Mouse (Mus musculus) heart, postnatal 25 days (tissue): ENCODE data around the gene Stk32c. TPM values are rescaled to one million over a fixed set of nuclear protein-coding genes. Genes with fewer than 3 reads are reported as not detected.

Experiments used
- DNase-seq: peaks from one replicate; pipeline ENCODE4 v3.0.0; 2022; ENCODE audit warnings: low spot score
- intact Hi-C: fragments of 180-260 bp; cut with DNase I; formaldehyde crosslinking; loops from one replicate; pipeline ENCODE4 v1.15.1; 2025
- total RNA-seq, 2 experiments: library from RNA; stranded (reverse); gene quantifications; 2 replicates each; pipeline ENCODE4 v1.2.3; 2021

Gene Stk32c
- total RNA-seq, 2 experiments from 2014 or later = 0.73 to 0.99 TPM

DNA sequence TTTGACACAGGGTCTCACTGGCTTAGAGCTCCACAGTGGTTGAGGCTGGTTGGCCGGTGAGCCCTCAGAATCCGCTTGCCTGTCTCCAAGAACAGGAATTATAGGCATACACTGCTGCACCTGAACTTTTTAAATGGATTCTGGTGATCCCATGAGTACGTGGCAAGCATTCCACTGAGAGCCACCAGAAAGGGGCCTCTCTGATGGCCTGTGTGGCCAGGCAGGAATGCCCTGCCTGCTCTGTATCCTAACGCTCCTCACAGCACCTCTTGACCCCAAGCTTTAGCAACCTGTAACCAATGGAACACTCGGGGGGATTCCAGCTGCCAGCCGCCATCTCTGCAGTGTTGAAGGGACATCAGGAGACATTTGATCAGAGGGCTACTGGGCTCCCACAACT lies 1.3 kb downstream of the Stk32c start:
- DNase-seq = no peak
- intact Hi-C loops = loop anchor here (10.0 kb wide), 1 partner anchor 367 kb away; the partner anchor contains the start of genes Mapk1ip1 and Ppp2r2d

DNA sequence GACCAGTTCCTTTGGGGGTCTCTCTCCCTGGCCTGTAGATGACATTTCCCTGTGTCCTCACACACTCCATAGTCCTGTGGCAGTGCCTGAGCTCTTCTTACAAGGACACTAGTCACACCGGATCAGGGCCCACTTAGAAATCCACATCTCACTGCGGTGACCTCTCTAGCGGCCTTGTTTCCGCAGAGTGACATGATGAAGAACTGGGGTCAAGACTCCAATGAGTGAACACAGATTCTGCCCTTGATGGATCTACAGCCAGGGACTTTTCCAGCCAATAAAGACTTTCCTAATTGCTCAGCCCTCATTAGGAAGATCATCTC lies 4.4 kb downstream of the Stk32c start:
- intact Hi-C loops = loop anchor here (2.0 kb wide), 1 partner anchor 26 kb away; no protein-coding TSS in a partner anchor
- DNase-seq = no peak

DNA sequence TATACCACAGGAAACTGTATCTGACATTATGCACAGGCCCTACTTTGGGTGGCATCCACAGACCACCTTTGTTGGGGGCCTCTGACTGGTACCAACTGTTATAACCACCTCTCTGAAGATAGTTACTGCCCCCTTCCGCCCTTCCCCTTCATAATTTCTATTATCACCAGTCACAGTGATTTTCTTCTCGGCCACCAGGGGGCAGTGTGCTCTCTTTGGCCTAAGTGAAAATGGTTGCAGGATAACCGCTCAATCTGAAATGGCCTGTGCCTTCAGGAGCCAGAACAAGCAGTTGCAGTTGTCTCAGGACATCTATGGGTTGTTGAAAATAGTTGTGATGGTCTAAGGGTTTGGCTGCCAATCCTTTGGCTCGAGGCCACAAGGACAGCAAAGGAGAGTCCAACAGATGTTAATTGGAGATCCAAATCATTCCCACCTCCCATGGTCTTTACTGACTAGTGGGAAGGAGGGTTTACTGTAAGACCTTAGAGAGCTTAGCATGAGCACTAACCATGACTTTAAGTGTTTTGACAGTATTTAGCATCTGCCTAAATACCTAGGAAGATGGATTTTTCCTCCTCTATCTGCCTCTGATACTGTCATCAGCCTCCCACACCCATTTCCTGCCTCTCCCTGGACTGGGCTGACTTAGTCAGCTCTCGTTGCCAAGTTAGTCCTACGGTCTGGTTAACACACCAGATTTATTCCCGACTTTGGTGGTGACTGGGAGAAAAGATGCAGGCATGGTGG lies 4.9 kb downstream of the Stk32c start:
- DNase-seq = no peak
- intact Hi-C loops = loop anchor here (2.0 kb wide), 1 partner anchor 27 kb away; no protein-coding TSS in a partner anchor

DNA sequence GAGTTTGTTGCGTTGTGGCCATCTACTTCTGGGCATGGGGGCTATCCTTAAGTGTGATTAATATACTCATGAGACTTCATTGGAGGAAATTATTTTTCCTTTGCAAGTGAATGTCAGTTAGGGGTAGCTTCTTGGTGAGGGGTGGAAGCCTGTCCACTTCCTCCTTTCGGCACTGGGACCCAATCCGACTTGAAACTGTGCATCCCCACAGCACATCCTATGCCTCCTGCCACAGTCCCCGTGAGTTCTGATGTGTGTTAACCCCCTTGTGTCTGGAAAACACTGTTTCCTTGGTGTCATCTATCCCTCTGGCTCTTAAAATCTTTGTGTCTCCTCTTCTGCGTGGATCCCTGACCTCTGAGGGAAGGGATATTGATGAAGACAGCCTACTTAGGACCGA lies 11.9 kb downstream of the Stk32c start:
- intact Hi-C loops = loop anchor here (5.0 kb wide), 1 partner anchor 79 kb away; no protein-coding TSS in a partner anchor

DNA sequence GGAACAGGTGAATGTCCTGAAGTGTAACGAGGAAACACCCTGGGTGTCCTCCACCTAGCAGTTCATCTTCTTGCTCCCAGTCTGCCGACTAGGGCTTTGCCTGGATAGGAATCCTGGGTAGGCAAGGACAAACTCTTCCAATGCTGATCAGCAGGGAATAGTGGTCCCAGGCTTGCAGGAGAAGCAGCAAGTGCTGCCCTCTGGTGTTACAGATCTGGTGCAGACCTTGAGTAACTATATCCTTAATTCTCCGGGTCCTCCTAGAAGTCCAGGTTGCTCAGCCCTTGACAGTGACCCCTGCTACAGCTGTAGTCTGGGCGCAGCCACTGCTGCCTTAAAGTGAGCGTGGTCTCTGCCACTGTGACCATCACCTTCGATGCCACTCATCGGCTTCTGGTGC lies 13.0 kb downstream of the Stk32c start:
- no peak for DNase-seq
- intact Hi-C loops = loop anchor here (5.0 kb wide), 1 partner anchor 78 kb away; no protein-coding TSS in a partner anchor

More for the DNA sequence above, 11.9 kb downstream of the Stk32c start:
- DNase-seq = no peak

DNA sequence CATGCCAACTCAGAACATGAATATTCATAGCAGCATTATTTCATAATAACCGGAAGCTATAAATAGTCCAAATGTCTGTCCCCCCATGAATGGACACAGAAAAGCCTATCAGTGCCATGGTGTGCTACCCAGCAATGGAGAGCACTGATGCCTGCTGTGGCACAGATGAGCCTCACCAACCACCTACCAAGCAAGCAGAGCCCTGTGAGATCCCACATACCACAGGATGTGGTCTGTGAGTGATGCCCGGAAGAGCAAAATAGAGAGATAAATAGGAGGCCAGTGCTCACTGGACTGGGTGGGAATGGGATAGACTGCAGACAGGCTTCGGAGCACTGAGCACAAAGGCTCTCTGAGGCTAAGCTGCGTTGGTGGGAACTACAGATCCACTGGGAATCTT lies 16.1 kb downstream of the Stk32c start:
- no peak for DNase-seq
- intact Hi-C loops = no loop called here

DNA sequence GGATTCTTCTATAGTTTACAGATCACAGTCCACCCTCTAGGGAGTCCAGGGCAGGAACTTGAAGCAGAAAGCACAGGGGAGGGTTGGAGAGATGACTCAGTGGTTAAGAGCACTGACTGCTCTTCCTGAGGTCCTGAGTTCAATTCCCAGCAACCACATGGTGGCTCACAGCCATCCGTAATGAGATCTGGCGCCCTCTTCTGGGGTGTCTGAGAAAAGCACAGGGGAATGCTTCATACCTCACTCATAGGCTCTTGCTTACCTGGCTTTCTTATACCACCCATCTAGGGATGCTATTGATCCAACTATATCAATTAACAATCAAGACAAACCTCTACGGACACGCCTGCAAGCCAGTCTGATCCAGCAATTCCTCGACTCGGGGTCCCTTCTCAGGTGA lies 21.5 kb downstream of the Stk32c start:
- no peak for DNase-seq
- intact Hi-C loops = no loop called here

DNA sequence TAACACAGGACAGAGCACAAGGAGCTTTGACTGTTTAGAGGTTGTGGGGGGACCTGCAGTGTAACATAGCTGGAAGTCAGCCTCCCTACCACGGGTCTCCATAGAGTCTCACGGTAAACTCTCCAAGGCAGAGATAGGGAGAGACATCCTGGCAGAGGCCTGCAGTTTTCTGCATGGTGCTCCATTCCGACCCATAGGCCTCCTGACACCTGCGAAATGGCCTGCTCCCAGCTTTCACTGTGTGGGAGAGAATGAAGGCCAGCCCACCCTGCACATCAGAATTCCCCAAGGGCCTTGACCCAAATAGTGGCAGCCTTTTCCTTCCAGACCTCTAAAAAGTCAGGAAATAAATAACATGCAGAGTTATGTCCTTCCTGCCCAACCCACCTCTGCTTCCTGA lies 22.5 kb downstream of the Stk32c start:
- no peak for DNase-seq
- intact Hi-C loops = no loop called here

DNA sequence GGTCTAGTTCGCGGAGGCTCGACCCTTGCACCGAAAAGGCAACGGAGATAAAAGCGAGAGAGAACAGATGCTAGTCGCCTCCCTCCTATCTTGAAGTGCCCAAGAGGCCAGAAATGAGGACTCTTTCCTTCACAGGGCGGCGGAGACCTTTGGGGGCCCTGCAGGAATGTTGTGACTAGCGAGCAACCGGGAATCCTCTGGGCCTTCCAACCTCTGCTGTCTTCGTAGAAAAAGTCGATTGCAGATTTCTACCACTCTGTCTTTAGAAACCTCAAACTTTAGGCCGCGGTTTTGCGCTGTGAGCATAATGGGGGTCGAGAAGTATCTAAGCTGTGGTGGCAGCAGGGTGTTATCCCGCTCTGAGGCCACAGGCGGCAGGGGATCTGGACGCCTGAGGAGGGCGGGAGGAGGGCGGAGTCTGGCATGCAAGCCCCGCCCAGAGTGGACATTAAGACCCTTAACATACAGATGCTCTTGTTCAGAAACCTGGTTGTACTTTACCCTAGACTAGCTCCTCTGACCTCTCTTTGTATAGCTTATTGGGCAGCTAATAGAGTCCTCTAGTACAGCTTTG lies 24.4 kb downstream of the Stk32c start:
- DNase-seq = no peak
- intact Hi-C loops = no loop called here

DNA sequence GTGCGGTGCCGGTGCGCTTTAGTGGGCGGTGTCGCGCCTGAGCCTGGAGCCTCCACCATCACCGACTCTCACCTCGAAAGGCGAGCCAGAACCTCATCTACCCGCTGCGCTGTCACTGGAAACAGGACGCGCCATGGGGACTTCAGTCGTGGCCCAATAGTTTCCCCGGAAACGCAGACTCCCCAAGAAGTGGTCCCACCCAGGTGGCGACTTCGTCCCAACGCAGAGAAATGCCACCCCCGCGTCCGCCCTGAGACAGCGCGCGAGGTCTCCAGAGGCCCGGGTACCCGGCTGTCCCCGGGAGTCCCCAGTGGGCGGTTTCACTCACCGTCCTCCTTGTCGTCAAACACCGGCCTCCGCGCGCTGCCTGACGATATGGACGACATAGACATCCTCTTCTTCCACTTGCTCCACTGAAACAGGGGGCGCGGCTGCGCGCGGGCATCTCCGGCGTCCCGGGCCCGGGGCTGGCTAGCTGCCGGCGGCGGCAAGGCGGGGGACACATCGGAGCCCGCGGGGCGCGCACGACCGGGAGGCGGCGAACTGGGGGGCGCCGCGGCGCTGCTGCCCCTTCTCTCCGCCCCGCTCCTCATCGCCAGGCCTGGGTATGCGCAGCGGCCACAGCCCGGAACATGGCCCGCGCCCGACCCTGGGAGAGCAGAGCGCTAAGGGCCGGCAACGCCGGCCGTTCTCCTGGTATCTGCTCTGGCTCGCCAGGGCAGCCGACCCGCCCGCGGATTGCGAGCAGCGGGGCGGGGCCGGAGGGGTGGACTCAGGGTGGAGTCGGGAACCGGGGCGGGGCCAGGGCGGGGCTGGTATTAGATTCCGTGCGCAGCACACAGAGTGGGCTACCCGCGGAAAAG lies 25.1 kb downstream of the Stk32c start:
- intact Hi-C loops = no loop called here
- DNase-seq = peak; percentile 29

DNA sequence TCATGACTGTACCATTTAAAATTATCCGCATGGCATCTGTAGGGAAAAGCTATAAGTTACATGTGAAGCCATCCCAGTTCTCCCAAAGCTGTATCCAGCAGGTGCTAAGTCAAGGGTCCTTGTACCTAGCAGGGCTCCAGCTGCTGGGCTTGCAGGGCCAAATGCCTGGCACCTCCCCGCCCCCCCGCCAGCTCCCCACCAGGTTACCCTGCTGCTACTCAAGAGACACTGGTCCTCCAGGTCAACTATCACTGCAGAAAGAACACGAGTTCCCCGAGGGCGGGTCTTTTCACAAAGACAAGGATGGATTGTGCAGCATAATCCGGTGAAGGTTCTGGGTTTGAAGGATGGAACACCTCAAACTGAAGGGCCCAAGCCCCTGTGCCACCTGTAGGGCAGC lies 25.8 kb downstream of the Stk32c start:
- DNase-seq = no peak
- intact Hi-C loops = no loop called here

DNA sequence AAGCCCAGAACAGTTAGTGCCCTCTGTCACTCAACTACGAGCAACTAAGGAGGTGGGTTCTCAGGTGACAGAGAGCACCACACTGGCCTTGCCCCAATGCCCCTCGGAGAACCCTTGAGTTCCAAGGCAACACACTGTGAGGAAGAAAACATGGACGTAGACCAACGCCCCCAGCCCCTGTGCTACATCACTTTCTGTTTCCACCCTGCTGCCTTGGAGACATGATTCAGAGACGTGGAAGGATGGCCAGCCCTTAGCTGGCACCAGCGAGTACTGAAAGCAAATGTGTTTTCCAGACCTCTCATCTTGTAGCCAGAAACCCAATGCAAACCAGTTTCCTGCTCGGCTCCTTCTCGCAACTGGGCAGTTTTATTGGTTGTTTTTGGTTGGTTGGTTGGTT lies 26.7 kb downstream of the Stk32c start:
- DNase-seq = no peak
- intact Hi-C loops = no loop called here

DNA sequence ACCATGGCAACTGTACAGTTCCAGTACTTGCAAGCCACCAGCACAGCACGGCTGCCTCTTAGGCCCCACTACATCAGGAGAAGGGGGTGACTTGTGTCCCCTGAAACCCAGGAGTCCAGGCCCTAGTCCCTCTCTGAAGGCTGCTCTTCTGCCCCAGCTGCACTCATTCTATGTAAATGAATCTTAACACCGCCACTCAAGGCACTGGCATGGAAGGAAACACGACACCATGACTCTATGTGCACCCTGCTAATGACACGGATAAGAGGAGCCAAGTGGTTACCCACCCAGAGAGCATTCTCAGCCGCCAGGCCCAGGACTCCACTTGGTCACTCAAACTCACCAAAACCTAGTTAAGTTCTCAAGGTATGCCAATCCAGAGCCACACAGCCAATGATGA lies 27.1 kb downstream of the Stk32c start:
- intact Hi-C loops = no loop called here
- no peak for DNase-seq

DNA sequence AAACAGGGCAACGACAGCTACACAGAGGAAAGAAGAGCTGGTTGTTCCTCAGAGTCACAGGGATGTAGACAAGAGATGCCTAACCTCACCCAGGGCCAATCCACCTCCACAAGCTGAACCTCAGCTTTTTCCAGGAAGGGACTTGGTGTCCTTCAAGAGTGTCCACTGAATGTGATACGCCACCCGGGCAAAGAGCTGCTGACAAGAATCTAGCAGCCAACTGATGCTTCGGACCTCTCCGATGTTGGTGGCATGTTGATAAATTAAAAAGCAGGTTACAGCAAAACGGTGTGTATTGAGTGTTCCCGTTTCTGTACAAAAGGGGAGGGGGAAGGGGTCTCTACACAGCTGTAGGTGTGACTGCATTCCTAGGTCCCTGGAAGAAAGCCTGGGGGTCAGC lies 28.3 kb downstream of the Stk32c start:
- DNase-seq = no peak
- intact Hi-C loops = no loop called here

DNA sequence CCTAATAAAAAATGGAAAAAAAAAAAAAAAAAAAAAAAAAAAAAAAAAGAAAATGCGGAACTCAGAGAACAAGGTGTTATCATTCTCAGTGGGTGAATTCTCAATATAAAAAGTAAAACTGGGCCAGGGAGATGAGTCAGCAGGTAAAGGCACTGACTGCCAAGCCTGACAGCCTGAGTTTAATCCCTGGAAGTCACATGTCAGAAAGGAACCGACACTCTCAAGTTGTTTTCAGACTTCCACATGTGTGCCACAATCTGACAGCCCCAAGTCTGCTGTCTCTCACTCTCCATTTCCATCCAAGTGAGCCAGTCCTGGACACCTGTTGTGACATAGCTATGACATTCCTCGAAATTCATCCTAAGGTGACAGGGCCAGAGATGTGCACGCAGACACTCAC lies 28.7 kb downstream of the Stk32c start:
- no peak for DNase-seq
- intact Hi-C loops = no loop called here

DNA sequence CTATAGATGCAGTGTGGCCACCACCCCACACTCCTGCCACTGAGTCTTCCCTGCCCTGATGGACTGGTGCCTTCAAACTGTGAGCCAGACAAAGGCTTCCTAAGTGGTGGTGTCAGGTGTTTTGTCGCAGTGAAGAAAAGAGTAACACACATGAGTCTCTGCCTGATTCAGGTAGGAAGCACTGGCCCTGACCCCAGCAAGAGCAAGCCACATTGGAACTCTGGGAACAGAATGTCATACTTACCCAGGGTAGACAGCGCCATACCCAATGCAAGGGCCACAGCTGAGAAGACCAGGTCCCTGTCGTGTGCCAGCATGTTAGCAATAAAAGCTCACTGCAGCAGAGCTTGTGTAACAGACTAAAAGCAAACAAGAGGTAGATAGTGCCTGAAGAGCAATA lies 33.0 kb downstream of the Stk32c start:
- intact Hi-C loops = no loop called here
- no peak for DNase-seq

DNA sequence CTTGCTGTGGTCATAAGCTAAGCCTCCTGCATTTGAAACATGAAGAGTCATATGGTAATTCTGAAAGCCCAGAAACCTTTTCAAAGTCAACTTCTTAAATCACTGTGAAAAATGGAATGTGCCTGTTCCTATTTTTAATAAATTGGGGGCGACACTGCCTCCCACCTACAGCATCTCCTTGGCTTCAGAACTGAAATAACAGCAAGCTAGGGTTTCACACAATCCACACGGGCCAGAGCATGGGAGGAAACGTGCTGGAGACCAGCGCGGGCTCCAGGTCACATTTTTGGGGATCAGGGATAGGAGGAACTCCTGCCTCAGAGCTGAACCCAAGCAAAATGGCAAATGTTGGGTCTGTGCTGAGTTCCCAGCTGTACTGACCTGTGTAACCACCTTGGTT lies 33.8 kb downstream of the Stk32c start:
- intact Hi-C loops = no loop called here
- no peak for DNase-seq

DNA sequence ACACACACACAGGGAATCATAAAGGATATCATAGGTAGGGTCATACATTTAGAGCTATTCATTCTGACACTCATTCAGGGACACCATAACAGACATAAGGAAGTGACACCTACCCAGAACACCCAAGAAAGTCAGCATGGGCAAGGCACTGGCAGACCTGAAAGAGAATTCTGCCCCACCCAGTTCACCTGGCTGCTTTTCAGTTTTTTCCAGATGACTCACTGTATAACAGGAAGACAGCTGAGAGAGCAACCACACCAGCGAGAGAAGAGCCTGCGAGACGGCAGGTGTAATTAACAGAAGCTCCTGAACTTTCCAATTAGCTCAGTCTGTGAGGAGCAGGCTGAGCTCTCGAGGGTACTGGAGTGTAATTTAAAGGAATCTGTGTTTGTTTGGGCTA lies 44.0 kb downstream of the Stk32c start:
- DNase-seq = no peak
- intact Hi-C loops = no loop called here

DNA sequence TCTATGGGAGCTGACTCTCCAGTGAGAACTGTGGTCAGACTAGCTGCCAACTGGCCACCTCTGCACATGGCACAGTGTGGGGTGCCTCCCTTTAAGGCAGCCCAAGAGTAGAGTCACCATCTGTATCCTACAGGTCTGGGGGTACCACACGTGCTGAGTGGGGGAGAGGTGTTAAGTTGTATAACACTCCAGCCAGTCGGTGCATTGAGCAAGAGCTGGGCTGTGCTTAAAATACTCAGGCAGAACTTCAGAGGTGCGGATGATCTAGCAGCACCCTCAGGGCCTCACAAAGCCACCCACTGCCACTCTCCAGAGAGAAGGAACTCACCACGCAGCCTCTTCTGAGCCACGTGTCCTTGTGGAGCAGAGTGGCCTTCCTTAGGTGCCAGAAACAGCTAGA lies 48.7 kb downstream of the Stk32c start:
- DNase-seq = no peak
- intact Hi-C loops = no loop called here

DNA sequence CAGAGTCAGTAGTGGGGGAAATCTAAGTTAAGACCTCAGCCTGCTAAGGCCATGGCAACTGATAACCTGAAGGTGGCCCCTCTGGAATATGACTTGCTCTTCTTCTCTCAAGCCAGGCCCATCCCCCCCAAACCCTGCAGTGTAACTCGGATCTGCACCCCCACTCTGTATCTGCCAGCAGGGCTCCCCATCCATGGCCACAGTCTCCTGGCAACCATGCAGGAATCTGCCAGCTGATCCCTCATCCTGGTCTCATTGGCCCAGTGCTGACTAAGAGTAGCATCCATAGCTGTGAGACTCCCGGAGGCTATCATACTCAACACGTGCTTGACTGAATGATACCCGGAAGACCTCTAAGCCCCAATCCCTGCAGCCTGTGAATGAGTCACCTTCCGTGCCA lies 54.2 kb downstream of the Stk32c start:
- intact Hi-C loops = no loop called here
- DNase-seq = no peak

DNA sequence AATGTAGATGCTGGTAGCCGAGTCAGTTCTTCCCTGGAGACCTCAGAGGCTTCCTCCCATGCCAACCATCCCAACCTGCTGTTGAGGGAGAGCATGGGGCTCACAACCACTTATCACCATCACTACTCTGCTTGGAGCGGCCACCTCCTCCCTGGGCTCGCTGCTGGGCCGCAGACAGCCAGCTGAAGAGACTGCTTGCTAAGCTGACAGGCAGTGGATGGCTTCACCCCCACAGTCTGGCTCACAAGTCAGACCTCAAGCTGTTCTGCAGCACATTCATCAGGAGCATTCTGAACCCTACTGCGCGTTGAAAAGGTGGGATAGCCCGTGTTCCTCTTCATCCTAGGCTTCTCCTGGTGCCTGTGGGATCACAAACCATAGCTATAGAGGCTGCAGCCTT lies 54.6 kb downstream of the Stk32c start:
- DNase-seq = no peak
- intact Hi-C loops = no loop called here
